Mouse (Mus musculus) intestine, embryonic 15.5 days (tissue): ENCODE data around the gene Thada. TPM values are rescaled to one million over a fixed set of nuclear protein-coding genes. Genes with fewer than 3 reads are reported as not detected.

Experiments used
- ATAC-seq: fragments of 200-750 bp; cut with Nextera tagmentation; 2 replicates; pipeline ENCODE4 v1.8.0; 2017; ENCODE audit warnings: moderate TSS enrichment, moderate library complexity
- H3K27ac ChIP-seq: fragments of 300-500 bp; sonication (generic); 2 replicates; pipeline ENCODE4 v1.5.1; 2015; ENCODE audit warnings: mild to moderate bottlenecking, inconsistent platforms
- H3K27me3 ChIP-seq: fragments of 300-500 bp; sonication (generic); replicated peaks from 2 replicates; pipeline ENCODE4 v1.6.1; 2015; ENCODE audit warnings: inconsistent platforms
- H3K36me3 ChIP-seq: fragments of 300-500 bp; sonication (generic); 2 replicates; pipeline ENCODE4 v1.6.1; 2015; ENCODE audit warnings: inconsistent platforms
- H3K4me1 ChIP-seq: fragments of 300-500 bp; sonication (generic); replicated peaks from 2 replicates; pipeline ENCODE4 v1.6.1; 2015; ENCODE audit warnings: inconsistent platforms
- H3K4me2 ChIP-seq: fragments of 300-500 bp; sonication (generic); replicated peaks from 2 replicates; pipeline ENCODE4 v1.6.1; 2015; ENCODE audit warnings: mild to moderate bottlenecking, inconsistent platforms
- H3K4me3 ChIP-seq: fragments of 300-500 bp; sonication (generic); replicated peaks from 2 replicates; pipeline ENCODE4 v1.5.1; 2015; ENCODE audit warnings: inconsistent platforms
- H3K9ac ChIP-seq: fragments of 300-500 bp; sonication (generic); 2 replicates; pipeline ENCODE4 v1.6.1; 2015; ENCODE audit warnings: inconsistent platforms
- H3K9me3 ChIP-seq: fragments of 300-500 bp; sonication (generic); 2 replicates; pipeline ENCODE4 v1.6.1; 2016; ENCODE audit warnings: inconsistent platforms
- WGBS: fragments of 180-500 bp; shearing (Covaris S2); methylation state at CpG from one replicate; pipeline ENCODE4 v1.1.7; 2015; 5-methylcytosine and 5-hydroxymethylcytosine counted together
- polyA plus RNA-seq: library from polyadenylated mRNA; unstranded; fragments of >200 nt; fragmentation: Nextera tagmentation; extraction: Ambion mirVana; gene quantifications from 2 replicates; pipeline ENCODE4 v1.2.1, GENCODE M21; 2015

The Thada gene
- polyA plus RNA-seq, 1 experiment from 2014 or later, result 6.3 TPM

GRCm38 (mm10) chr17:84144762-84145599 lies 321.0 kb downstream of the Thada start:
- Histone ChIP-seq H3K4me2 (no peak overlapping the region), H3K27ac (no peak overlapping the region), H3K4me1 (peaks cover 76% of the 10 kb centered on the region), H3K27me3 (no peaks in the 10 kb centered on the region), H3K4me3 (no peak overlapping the region), H3K9ac (no peak overlapping the region), H3K36me3 (no peaks in the 10 kb centered on the region), H3K9me3 (no peaks in the 10 kb centered on the region)
- ATAC-seq, result no peak
- WGBS, result 78% methylated on average over 5 of the region's 5 CpGs

- ATAC-seq, result no peak
- WGBS, result 91% methylated on average over 3 of the region's 3 CpGs
- no peaks in the 10 kb centered on the region for H3K36me3 ChIP-seq
- H3K9ac ChIP-seq, result no peak overlapping the region
- H3K27ac ChIP-seq, result no peak overlapping the region
- H3K4me1 ChIP-seq, result peaks cover 71% of the 10 kb centered on the region
- H3K27me3 ChIP-seq, result no peaks in the 10 kb centered on the region
- no peaks in the 10 kb centered on the region for H3K9me3 ChIP-seq
- H3K4me2 ChIP-seq, result no peak overlapping the region
- H3K4me3 ChIP-seq, result no peak overlapping the region
These were observed 321.9 kb downstream of the Thada start for GRCm38 (mm10) chr17:84144130-84144529.

- peak overlapping the region; percentile 29; the same call in 1 of the 2 replicates for H3K27ac ChIP-seq
- peak overlapping the region; percentile 0; the same call in 1 of the 2 replicates for H3K9ac ChIP-seq
- H3K4me1 ChIP-seq, result peaks cover 66% of the 10 kb centered on the region
- no peaks in the 10 kb centered on the region for H3K9me3 ChIP-seq
- H3K4me3 ChIP-seq, result no peak overlapping the region
- H3K36me3 ChIP-seq, result no peaks in the 10 kb centered on the region
- no peaks in the 10 kb centered on the region for H3K27me3 ChIP-seq
- WGBS, result 37% methylated on average over 12 of the region's 12 CpGs
- H3K4me2 ChIP-seq, result no peak overlapping the region
- ATAC-seq, result no peak
These were observed 322.7 kb downstream of the Thada start for GRCm38 (mm10) chr17:84143219-84143844.

GRCm38 (mm10) chr17:84141691-84142090 lies 324.3 kb downstream of the Thada start:
- 67% methylated on average over 6 of the region's 6 CpGs for WGBS
- Histone ChIP-seq H3K4me2 (no peak overlapping the region), H3K9ac (no peak overlapping the region), H3K4me3 (no peak overlapping the region), H3K9me3 (no peaks in the 10 kb centered on the region), H3K27me3 (no peaks in the 10 kb centered on the region), H3K27ac (peak overlapping the region; percentile 79), H3K36me3 (no peaks in the 10 kb centered on the region), H3K4me1 (peaks cover 56% of the 10 kb centered on the region)
- no peak for ATAC-seq

GRCm38 (mm10) chr17:84140822-84141507 lies 325.0 kb downstream of the Thada start:
- H3K4me3 ChIP-seq, result no peak overlapping the region
- H3K4me1 ChIP-seq, result peaks cover 51% of the 10 kb centered on the region
- no peaks in the 10 kb centered on the region for H3K27me3 ChIP-seq
- H3K4me2 ChIP-seq, result no peak overlapping the region
- 0 out of 2 replicates have a peak overlapping the region, but pooled peaks have one; percentile 17 for H3K9ac ChIP-seq
- WGBS, result 45% methylated on average over 10 of the region's 10 CpGs
- ATAC-seq, result no peak
- peak overlapping the region; percentile 79 for H3K27ac ChIP-seq
- no peaks in the 10 kb centered on the region for H3K36me3 ChIP-seq
- H3K9me3 ChIP-seq, result no peaks in the 10 kb centered on the region

Other genes starting within 250 kb of the Thada start
- 7.4 and 8.0 TPM in 2 replicates for gene Plekhh2, start 45.7 kb upstream of the Thada start, polyA plus RNA-seq
- gene Dync2li1, start 160.3 kb upstream of the Thada start, polyA plus RNA-seq, result 21.9 and 24.7 TPM in 2 replicates
- 0.30 and 0.57 TPM in 2 replicates for gene Abcg8, start 210.1 kb upstream of the Thada start, polyA plus RNA-seq
- gene Abcg5, start 216.8 kb upstream of the Thada start, polyA plus RNA-seq, result 2.3 and 3.4 TPM in 2 replicates